Mouse (Mus musculus): ENCODE measurements at regions not wholly inside any gene's neighbourhood (a gene's known extent, or its start where the extent isn't known, plus 50 kb on each side); places are given as distances from the start of the nearest gene placed in this dataset.

DNA sequence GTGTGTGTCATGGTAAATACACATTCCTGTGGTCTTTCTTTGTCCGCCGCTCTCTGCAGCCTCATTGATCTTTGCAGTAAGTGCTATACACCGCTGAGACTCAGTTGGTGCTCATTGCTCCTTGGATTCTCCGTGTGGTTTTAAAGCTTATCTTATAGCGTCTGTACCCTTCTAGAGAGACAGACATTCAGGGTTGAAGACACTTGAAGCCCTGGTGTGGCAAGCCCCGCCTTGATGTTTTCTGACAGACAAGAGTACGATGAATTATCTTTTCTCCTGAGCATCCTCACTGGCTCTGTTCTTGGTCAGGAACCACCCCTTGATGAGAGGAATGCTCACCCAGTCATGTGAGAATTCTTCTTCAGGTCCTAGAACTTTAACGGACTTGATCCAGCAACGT lies 1182.7 kb upstream of the A1bg start:
- Histone ChIP-seq H3K9me3 (ENCODE audit: low read length) (no peaks in the 10 kb centered on the region), H3K27ac (ENCODE audit: low read depth, low read length) (no peak overlapping the region), H3K27me3 (ENCODE audit: insufficient read depth, low read length) (no peaks in the 10 kb centered on the region), H3K36me3 (ENCODE audit: insufficient read depth) (no peaks in the 10 kb centered on the region), H3K4me1 (ENCODE audit: insufficient read depth) (no peaks in the 10 kb centered on the region), H3K4me3 (ENCODE audit: low read depth, low read length) (no peak overlapping the region), H3K4me2 (ENCODE audit: low read depth) (no peak overlapping the region), H3K9ac (no peak overlapping the region)
- ATAC-seq (no peak), DNase-seq (no peak)
- no peak for TF ChIP-seq CTCF (IDR thresholded peaks at IDR 0.05; ENCODE audit: low read depth)
- WGBS, result 67% methylated on average over 9 of the region's 9 CpGs

DNA sequence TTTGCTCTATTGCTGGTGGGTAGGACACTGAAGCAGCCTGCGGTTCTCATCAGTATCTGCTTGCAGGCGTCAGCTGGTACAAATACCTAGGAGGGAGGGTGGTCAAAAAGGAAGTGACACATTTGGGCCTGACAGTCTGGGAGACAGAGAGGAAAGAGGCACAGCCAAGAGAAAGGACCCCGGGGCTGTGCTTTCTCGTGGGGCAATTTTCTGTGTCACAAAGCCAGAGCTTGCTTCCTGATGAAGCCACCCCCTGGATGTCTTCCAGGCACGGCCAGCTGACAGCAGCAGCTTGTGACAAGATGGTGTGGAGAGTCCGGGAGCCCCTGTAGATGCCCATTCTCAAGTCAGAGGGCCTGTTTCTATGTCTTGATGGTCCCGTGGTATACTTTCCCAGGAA lies 1181.8 kb upstream of the A1bg start:
- no peak overlapping the region for H3K27ac ChIP-seq (ENCODE audit: low read depth, low read length)
- H3K36me3 ChIP-seq (ENCODE audit: insufficient read depth), result no peaks in the 10 kb centered on the region
- 47% methylated on average over 7 of the region's 7 CpGs for WGBS
- ATAC-seq (no peak), DNase-seq (peak; percentile 21)
- no peaks in the 10 kb centered on the region for H3K27me3 ChIP-seq (ENCODE audit: insufficient read depth, low read length)
- H3K9ac ChIP-seq, result no peak overlapping the region
- H3K4me2 ChIP-seq (ENCODE audit: low read depth), result no peak overlapping the region
- H3K4me1 ChIP-seq (ENCODE audit: insufficient read depth), result no peaks in the 10 kb centered on the region
- H3K9me3 ChIP-seq (ENCODE audit: low read length), result no peaks in the 10 kb centered on the region
- H3K4me3 ChIP-seq (ENCODE audit: low read depth, low read length), result no peak overlapping the region
- no peak for TF ChIP-seq CTCF (IDR thresholded peaks at IDR 0.05; ENCODE audit: low read depth)

DNA sequence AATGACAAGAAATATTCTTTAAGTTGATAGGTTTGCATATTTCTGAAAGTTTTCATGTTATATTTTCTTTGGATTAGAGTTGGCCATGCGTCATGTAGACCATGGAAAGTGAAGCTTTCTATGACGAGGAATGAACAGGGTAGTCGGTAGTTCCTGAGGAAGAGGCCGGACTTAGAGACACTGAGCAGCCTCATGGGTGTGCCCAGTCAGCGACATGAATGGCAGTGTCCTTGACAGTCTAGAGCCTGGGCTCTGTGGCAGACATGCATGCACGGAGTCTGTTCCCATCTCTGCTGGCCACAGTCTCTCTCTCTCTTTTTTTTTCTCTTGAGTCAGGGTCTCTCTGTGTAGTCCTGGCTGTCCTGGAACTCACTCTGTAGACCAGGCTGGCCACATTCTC lies 1176.9 kb upstream of the A1bg start:
- DNase-seq, result no peak
- Histone ChIP-seq H3K27me3 (ENCODE audit: insufficient read depth, low read length) (no peaks in the 10 kb centered on the region), H3K36me3 (ENCODE audit: insufficient read depth) (no peaks in the 10 kb centered on the region), H3K27ac (ENCODE audit: low read depth, low read length) (no peak overlapping the region), H3K4me1 (ENCODE audit: insufficient read depth) (no peaks in the 10 kb centered on the region), H3K4me2 (ENCODE audit: low read depth) (no peak overlapping the region), H3K9me3 (ENCODE audit: low read length) (no peaks in the 10 kb centered on the region), H3K4me3 (ENCODE audit: low read depth, low read length) (no peak overlapping the region), H3K9ac (no peak overlapping the region)
- WGBS, result 95% methylated on average over 6 of the region's 6 CpGs
- no peak for ATAC-seq
- no peak for TF ChIP-seq CTCF (IDR thresholded peaks at IDR 0.05; ENCODE audit: low read depth)

DNA sequence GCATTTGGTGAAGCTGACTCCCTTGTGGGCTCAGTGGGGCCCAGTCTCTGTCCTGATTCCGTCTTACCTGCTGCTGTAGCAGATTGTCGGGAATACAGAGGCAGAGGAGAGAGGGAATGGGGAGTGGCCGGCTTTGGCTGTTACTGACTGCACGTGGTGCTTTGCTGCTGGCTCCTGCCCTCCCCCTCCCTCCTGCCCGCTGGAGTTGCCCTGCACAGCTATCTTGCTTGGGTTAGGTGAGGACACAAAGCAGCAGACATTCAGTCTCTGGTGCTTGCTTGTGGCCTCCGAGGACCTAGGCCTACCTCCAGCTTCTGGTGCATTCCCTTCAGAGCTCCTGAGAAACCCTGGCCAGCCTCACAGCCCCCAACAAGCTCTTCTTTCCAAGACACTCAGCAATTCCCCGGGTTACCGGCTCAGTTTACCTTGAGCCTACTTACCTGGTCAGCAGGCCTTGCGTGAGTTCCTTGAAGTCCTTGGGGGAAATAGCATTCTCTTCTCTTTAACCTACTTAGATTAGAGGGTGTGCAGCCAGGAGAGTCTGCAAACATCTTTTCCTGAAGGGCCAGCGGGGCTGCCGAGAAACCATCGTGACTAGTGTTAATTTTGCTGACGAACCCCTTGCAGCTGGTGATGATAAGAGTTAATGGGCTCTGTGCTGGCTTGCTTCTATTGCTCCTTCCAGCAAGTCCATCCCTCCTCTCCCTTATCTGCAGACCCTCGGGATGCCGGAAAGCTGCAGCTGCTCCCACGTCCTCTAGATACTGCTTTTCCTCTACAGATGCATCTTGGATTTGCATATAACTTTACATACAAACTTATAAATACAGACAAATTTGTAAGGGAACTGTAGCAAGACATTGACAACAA lies 1176.2 kb upstream of the A1bg start:
- Histone ChIP-seq H3K27ac (ENCODE audit: low read depth, low read length) (no peak overlapping the region), H3K9me3 (ENCODE audit: low read length) (no peaks in the 10 kb centered on the region), H3K4me1 (ENCODE audit: insufficient read depth) (no peaks in the 10 kb centered on the region), H3K27me3 (ENCODE audit: insufficient read depth, low read length) (no peaks in the 10 kb centered on the region), H3K4me3 (ENCODE audit: low read depth, low read length) (no peak overlapping the region), H3K9ac (no peak overlapping the region), H3K36me3 (ENCODE audit: insufficient read depth) (no peaks in the 10 kb centered on the region), H3K4me2 (ENCODE audit: low read depth) (no peak overlapping the region)
- ATAC-seq (no peak), DNase-seq (no peak)
- no peak for TF ChIP-seq CTCF (IDR thresholded peaks at IDR 0.05; ENCODE audit: low read depth)
- WGBS, result 53% methylated on average over 16 of the region's 16 CpGs

DNA sequence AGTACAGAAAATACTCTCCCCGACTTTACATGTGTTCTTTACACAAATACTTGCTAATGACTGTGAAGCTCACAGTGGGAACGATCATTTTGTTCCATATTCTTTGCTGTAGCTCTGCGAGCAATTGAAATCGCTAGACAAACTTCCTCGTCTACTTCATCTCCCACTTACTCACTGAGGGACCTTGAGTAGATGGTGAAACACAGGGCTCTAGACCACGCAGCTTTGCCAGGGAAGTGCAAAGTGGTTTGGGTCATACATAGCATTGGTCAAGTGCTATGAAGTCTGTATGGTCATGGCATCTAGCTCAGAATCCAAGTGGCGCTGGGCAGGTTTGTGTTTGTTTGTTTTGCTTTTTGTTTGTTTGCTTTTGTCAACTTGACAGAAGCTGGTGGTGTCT lies 1174.0 kb upstream of the A1bg start:
- no peak for TF ChIP-seq CTCF (IDR thresholded peaks at IDR 0.05; ENCODE audit: low read depth)
- Histone ChIP-seq H3K36me3 (ENCODE audit: insufficient read depth) (no peaks in the 10 kb centered on the region), H3K27ac (ENCODE audit: low read depth, low read length) (no peak overlapping the region), H3K9ac (no peak overlapping the region), H3K4me1 (ENCODE audit: insufficient read depth) (no peaks in the 10 kb centered on the region), H3K27me3 (ENCODE audit: insufficient read depth, low read length) (no peaks in the 10 kb centered on the region), H3K4me2 (ENCODE audit: low read depth) (no peak overlapping the region), H3K4me3 (ENCODE audit: low read depth, low read length) (no peak overlapping the region), H3K9me3 (ENCODE audit: low read length) (no peaks in the 10 kb centered on the region)
- DNase-seq (no peak), ATAC-seq (no peak)
- WGBS, result 88% methylated on average over 7 of the region's 7 CpGs

DNA sequence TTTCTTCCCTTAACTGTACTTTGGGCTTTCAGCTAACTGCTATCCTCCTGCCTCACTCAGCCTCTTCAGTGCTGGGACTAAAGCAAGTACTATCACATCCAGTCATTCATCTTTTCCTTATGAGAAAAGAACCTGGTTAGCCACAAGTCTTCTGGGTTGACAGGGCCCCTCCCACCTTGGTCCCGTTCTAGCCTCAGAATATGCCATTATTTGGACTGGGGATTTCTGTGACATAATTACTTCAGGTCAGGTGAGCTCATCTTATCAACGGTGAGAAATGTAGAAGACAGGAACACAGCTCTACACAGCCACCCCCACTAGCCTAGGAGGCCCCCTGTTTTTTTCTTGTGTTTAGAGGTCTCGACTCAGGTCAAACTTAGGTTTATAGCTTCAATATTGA lies 1172.4 kb upstream of the A1bg start:
- no peaks in the 10 kb centered on the region for H3K9me3 ChIP-seq (ENCODE audit: low read length)
- no peak for TF ChIP-seq CTCF (IDR thresholded peaks at IDR 0.05; ENCODE audit: low read depth)
- no peak overlapping the region for H3K27ac ChIP-seq (ENCODE audit: low read depth, low read length)
- no peaks in the 10 kb centered on the region for H3K36me3 ChIP-seq (ENCODE audit: insufficient read depth)
- WGBS, result 82% methylated on average over 3 of the region's 3 CpGs
- no peaks in the 10 kb centered on the region for H3K27me3 ChIP-seq (ENCODE audit: insufficient read depth, low read length)
- H3K4me2 ChIP-seq (ENCODE audit: low read depth), result no peak overlapping the region
- no peak overlapping the region for H3K4me3 ChIP-seq (ENCODE audit: low read depth, low read length)
- no peak for DNase-seq
- ATAC-seq, result no peak
- H3K4me1 ChIP-seq (ENCODE audit: insufficient read depth), result no peaks in the 10 kb centered on the region
- H3K9ac ChIP-seq, result no peak overlapping the region

DNA sequence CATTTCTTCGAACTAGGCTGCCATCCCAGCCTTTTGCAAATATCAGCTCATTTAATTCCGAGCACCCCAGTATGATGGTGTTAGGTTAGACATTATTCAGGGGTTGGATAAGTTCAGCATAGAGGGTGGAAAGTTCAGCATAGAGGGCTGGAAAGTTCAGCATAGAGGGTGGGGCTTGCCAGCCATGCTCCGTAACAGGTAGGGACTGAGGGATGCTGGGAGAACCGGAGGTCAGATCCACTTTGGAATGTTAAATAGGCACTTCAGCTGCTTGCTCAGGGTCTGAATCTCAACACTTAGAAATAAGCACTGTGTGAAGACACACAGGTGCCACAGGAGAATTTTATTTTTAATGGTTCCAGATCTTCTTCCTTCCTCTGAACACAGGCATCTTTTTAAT lies 1170.9 kb upstream of the A1bg start:
- ATAC-seq, result no peak
- TF ChIP-seq CTCF (IDR thresholded peaks at IDR 0.05; ENCODE audit: low read depth), result no peak
- H3K4me3 ChIP-seq (ENCODE audit: low read depth, low read length), result no peak overlapping the region
- no peak overlapping the region for H3K4me2 ChIP-seq (ENCODE audit: low read depth)
- 68% methylated on average over 4 of the region's 4 CpGs for WGBS
- no peaks in the 10 kb centered on the region for H3K36me3 ChIP-seq (ENCODE audit: insufficient read depth)
- no peak overlapping the region for H3K27ac ChIP-seq (ENCODE audit: low read depth, low read length)
- no peaks in the 10 kb centered on the region for H3K4me1 ChIP-seq (ENCODE audit: insufficient read depth)
- no peak overlapping the region for H3K9ac ChIP-seq
- no peak for DNase-seq
- no peaks in the 10 kb centered on the region for H3K27me3 ChIP-seq (ENCODE audit: insufficient read depth, low read length)
- H3K9me3 ChIP-seq (ENCODE audit: low read length), result no peaks in the 10 kb centered on the region
